Mouse (Mus musculus) heart, embryonic 12.5 days (tissue): Measurements from ENCODE around the gene Ctsf. TPM values are rescaled to one million over a fixed set of nuclear protein-coding genes. Genes with fewer than 3 reads are reported as not detected.
"Not testable (repeated sequence)": the region's sequence is repeated elsewhere in the genome, so short reads cannot be mapped to it uniquely, and the experiment has no call there.

Source experiments
- ATAC-seq: fragments of 200-750 bp; cut with Nextera tagmentation; 2 replicates; pipeline ENCODE4 v1.8.0; 2017; ENCODE audit warnings: moderate TSS enrichment, moderate library complexity; ENCODE audit not compliant: insufficient number of reproducible peaks, low FRiP score
- H3K27ac ChIP-seq: fragments of 300-500 bp; sonication (generic); 2 replicates; pipeline ENCODE4 v1.5.1; 2016; ENCODE audit warnings: mild to moderate bottlenecking, moderate library complexity; ENCODE audit not compliant: poor library complexity, severe bottlenecking
- H3K27me3 ChIP-seq: fragments of 300-500 bp; sonication (generic); replicated peaks from 2 replicates; pipeline ENCODE4 v1.6.1; 2016; ENCODE audit warnings: mild to moderate bottlenecking, moderate library complexity
- H3K36me3 ChIP-seq: fragments of 300-500 bp; sonication (generic); 2 replicates; pipeline ENCODE4 v1.6.1; 2016; ENCODE audit warnings: mild to moderate bottlenecking, moderate library complexity
- H3K4me1 ChIP-seq: fragments of 300-500 bp; sonication (generic); replicated peaks from 2 replicates; pipeline ENCODE4 v1.6.1; 2016; ENCODE audit warnings: mild to moderate bottlenecking
- H3K4me2 ChIP-seq: fragments of 300-500 bp; sonication (generic); 2 replicates; pipeline ENCODE4 v1.6.1; 2016; ENCODE audit warnings: mild to moderate bottlenecking, moderate library complexity
- H3K4me3 ChIP-seq: fragments of 300-500 bp; sonication (generic); 2 replicates; pipeline ENCODE4 v1.5.1; 2016; ENCODE audit warnings: mild to moderate bottlenecking
- H3K9ac ChIP-seq: fragments of 300-500 bp; sonication (generic); 2 replicates; pipeline ENCODE4 v1.6.1; 2016; ENCODE audit warnings: mild to moderate bottlenecking, moderate library complexity
- H3K9me3 ChIP-seq: fragments of 300-500 bp; sonication (generic); replicated peaks from 2 replicates; pipeline ENCODE4 v1.6.1; 2016; ENCODE audit warnings: mild to moderate bottlenecking, moderate library complexity
- WGBS: fragments of 180-500 bp; shearing (Covaris S2); methylation state at CpG from one replicate; pipeline ENCODE4 v1.1.7; 2016; 5-methylcytosine and 5-hydroxymethylcytosine counted together
- polyA plus RNA-seq: library from polyadenylated mRNA; unstranded; fragments of >200 nt; fragmentation: Nextera tagmentation; extraction: Ambion mirVana; gene quantifications from 2 replicates; pipeline ENCODE4 v1.2.1, GENCODE M21; 2016

The Ctsf gene
- polyA plus RNA-seq: 36.2 and 41.1 TPM in 2 replicates

DNA sequence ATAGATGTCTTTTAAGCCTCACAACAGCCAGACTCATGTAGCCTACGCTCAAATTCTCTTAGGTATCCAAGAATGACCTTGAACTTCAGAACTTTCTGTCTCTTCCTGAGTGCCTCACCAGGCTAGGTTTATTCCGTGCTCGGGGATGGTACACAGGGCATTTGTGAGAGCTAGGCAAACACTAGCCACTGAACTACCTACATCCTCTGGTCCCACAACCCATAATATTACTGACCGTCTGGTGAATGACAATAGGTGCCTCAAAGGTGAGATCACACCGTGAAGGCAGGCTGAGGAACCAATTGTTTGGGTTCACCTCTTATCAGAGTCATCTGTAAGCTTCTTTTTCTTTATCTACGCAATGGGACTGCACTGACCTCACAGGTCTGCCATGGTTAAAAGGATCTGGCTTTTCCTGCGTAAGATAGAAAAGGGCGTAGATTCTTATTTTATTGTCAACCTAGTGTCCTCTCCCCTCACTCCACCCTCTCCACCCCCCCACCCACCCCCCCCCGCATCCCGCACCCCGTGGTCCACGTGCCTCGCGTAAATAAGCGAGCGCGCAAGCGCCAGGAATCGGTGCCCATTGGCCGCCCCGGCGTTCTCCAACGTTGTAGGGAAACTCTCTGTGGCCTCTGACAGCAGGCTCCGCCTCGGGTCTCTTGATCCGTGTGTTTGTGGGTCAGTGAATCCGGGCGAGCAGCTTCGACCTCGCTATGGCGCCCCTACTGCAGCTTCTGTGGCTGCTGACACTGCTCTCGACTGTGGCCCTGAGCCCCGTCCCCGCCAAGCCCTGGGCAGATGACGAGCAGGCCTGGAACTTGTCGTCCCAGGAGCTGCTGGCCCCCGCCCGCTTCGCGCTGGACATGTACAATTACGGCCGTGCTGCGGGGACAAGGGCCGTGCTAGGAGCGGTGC, at the start of gene Ctsf:
Gene Ctsf, plus strand, starts transcription at position 579 of the 918 bp plus-strand sequence.
- Histone ChIP-seq H3K27me3 (peaks cover 27% of the 10 kb centered on the region), H3K4me2 (peak within 1 kb of the TSS; percentile 96), H3K9ac (peak within 1 kb of the TSS; percentile 73), H3K4me1 (peaks cover 9% of the 10 kb centered on the region; the same call in 1 of the 2 replicates), H3K4me3 (peak within 1 kb of the TSS; percentile 59), H3K36me3 (0 out of 2 replicates have a peak, but pooled peaks cover 7% of the 10 kb centered on the region), H3K27ac (peak within 1 kb of the TSS; percentile 48; the same call in 1 of the 2 replicates), H3K9me3 (no peaks in the 10 kb centered on the region)
- WGBS: 4% methylated on average over 45 of the region's 45 CpGs
- ATAC-seq: peak; percentile 77

DNA sequence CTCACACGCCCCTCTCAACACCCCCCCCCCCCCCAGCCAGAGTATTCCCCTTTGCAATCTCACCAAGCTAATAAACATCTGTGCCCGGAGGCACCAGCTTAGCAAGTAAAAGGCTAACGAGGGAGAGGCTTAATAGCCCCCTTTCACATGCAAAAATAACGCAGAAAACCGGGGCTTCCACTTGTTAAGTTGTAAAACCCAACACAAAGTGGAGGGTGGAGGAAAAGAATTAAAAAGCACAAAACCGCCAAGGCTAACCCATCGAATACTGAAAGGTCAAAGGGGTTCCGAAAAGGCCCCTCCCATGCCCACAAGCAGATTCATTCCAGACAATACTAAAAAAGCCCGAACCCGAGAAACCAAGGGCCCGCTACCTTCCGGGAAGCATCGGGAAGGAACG, 44.6 kb upstream of the Ctsf start:
- peak overlapping the region; percentile 83 for H3K4me2 ChIP-seq
- 0% methylated on average over 14 of the region's 14 CpGs for WGBS
- peak overlapping the region; percentile 89 for H3K9ac ChIP-seq
- H3K36me3 ChIP-seq: peaks cover 5% of the 10 kb centered on the region; the same call in 1 of the 2 replicates
- H3K27ac ChIP-seq: peak overlapping the region; percentile 91; the same call in 1 of the 2 replicates
- peak overlapping the region; percentile 81 for H3K4me3 ChIP-seq
- peaks cover 22% of the 10 kb centered on the region for H3K4me1 ChIP-seq
- H3K9me3 ChIP-seq: no peaks in the 10 kb centered on the region
- no peak for ATAC-seq
- H3K27me3 ChIP-seq: no peaks in the 10 kb centered on the region

DNA sequence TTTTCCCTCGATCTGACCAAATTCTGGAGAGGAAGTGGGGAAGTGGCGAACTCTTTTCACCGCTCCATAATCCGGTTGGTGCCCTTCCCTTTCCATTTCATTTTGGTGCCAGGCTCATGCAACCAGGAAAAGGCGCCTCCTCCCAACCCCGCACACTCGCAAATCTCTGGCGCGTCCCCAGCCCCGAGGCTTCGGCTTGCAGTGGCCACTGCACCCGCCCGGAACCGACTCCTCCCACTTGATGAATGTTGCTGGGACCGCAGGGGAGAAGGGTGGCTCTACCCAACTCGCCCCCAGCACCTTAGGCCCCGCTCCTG, 44.2 kb upstream of the Ctsf start:
- Histone ChIP-seq H3K27ac (peak overlapping the region; percentile 91), H3K4me2 (peak overlapping the region; percentile 83), H3K36me3 (peaks cover 5% of the 10 kb centered on the region; the same call in 1 of the 2 replicates), H3K9me3 (no peaks in the 10 kb centered on the region), H3K4me3 (peak overlapping the region; percentile 81), H3K9ac (peak overlapping the region; percentile 89), H3K27me3 (no peaks in the 10 kb centered on the region), H3K4me1 (peaks cover 22% of the 10 kb centered on the region)
- no peak for ATAC-seq
- 0% methylated on average over 17 of the region's 17 CpGs for WGBS

DNA sequence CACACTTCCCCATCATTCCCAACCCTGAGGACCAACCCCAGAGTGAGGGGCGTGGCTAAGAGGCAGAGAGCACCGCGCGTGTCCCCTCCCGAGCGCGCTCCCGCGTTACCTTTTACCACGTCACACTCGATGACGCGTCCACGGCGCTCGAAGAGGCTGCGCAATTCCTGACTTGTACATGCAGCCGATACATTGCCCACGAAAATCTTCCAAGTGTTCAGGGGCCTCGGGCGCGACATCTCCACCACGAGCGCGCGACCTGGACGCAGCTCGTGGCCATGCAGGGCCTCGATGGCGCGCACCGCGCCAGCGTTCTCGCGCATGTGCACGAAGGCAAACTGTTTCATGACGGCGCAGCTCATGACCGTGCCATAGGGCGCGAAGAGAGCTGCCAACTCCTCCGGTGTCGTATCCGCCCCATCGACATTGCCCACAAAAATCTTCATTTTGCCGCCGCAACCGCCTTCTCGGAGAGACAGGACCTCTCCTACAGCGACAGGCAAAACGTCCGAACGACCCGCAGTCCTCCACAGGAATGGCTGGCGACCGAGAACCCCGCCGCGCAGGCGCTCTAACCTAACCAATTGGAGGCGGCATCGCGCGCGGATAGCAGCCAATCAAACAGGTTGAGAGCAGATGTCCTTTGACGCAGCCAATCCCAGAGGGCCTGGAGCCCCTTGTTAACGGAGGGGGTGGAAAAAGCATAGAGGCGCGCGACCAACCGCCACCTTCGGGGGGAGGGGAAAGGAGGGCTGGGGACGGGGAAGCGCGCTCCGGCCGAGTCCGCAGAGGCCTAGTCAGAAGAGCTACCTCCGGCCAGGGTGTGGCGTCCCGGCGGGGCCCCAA, 43.6 kb upstream of the Ctsf start, which contains the start of the genes Gm21992 and Rbm14:
Gene Gm21992, minus strand, starts transcription at position 550 of the 846 bp plus-strand sequence.
Gene Rbm14, minus strand, starts transcription at position 572 of the 846 bp plus-strand sequence.
- Histone ChIP-seq H3K27ac (peak within 1 kb of the TSS; percentile 93), H3K36me3 (peaks cover 4% of the 10 kb centered on the region; the same call in 1 of the 2 replicates), H3K4me1 (peaks cover 22% of the 10 kb centered on the region), H3K4me3 (peak within 1 kb of the TSS; percentile 81), H3K27me3 (no peaks in the 10 kb centered on the region), H3K9ac (peak within 1 kb of the TSS; percentile 92), H3K4me2 (peak within 1 kb of the TSS; percentile 83), H3K9me3 (no peaks in the 10 kb centered on the region)
- ATAC-seq: peak; percentile 99
- WGBS: under 1% methylated on average over 83 of the region's 83 CpGs

DNA sequence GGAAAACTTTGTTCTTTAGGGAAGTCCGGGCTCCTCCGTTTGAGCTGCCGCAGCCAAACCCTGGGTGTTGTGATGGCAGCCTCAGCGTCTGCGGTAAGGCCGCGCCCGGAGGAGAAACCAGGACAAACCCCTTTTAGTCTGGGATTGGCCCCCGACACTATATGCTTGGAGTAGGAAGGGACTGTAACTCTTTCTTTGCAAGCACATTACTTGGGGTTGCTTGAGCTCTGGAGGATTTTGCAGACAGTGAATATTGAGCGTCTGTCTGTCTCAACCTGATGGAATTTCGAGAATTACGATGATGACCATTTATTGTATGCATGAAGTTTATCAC, 43.1 kb upstream of the Ctsf start:
- 5% methylated on average over 12 of the region's 12 CpGs for WGBS
- Histone ChIP-seq H3K27ac (peak overlapping the region; percentile 93), H3K9ac (peak overlapping the region; percentile 92), H3K4me1 (peaks cover 22% of the 10 kb centered on the region), H3K36me3 (no peaks in the 10 kb centered on the region), H3K9me3 (no peaks in the 10 kb centered on the region), H3K4me2 (peak overlapping the region; percentile 83), H3K27me3 (no peaks in the 10 kb centered on the region), H3K4me3 (peak overlapping the region; percentile 81)
- ATAC-seq: peak; percentile 7; the same call in 1 of the 2 replicates

DNA sequence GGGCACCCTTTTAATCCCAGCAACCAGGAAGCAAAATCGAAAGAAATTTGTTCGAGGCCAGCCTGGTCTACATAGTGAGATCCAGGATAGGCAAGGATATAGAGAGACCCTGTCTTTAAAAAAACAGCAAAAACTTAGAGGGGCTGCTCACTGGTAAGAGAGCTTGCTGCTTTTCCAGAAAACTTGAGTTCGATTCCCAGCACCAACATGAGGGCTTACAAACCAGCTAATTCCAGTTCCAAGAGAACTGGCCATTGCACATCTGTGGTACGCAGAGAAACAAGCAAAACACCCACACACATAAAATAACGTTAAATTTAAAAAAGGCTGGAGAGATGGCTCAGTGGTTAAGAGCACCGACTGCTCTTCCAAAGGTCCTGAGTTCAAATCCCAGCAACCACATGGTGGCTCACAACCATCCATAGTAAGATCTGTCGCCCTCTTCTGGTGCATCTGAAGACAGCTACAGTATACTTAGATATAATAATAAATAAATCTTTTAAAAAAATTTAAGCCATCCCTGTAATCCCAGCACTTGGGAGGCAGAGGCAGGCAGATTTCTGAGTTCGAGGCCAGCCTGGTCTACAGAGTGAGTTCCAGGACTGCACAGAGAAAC, 42.5 kb upstream of the Ctsf start:
- peak overlapping the region; percentile 92 for H3K9ac ChIP-seq

DNA sequence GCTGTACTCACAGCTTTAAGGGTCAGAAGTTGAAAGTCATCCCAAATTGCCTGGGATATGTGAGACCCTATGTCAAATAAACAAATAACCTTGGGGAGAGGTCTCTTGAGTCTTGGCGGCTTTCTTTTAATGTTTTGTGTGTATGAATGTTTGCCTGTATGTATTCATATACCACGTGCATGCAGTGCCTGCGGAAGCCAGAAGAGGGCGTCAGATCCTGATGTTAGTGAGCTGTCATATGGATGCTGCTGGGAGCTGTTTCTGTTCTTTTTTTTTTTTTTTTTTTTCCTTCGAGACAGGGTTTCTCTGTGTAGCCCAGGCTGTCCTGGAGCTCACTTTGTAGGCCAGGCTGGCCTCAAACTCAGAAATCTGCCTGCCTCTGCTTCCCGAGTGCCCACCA, 41.9 kb upstream of the Ctsf start:
- no peaks in the 10 kb centered on the region for H3K9me3 ChIP-seq
- H3K36me3 ChIP-seq: no peaks in the 10 kb centered on the region
- H3K27me3 ChIP-seq: no peaks in the 10 kb centered on the region
- no peak overlapping the region for H3K9ac ChIP-seq
- ATAC-seq: no peak
- 83% methylated on average over 6 of the region's 6 CpGs for WGBS
- H3K4me2 ChIP-seq: no peak overlapping the region
- no peak overlapping the region for H3K4me3 ChIP-seq
- H3K4me1 ChIP-seq: peaks cover 16% of the 10 kb centered on the region
- H3K27ac ChIP-seq: no peak overlapping the region

More for the DNA sequence above, 42.5 kb upstream of the Ctsf start:
- WGBS: 73% methylated on average over 8 of the region's 8 CpGs
- not testable (repeated sequence) for H3K9me3 ChIP-seq, H3K27me3 ChIP-seq, ATAC-seq, H3K36me3 ChIP-seq
- peak overlapping the region; percentile 81 for H3K4me3 ChIP-seq
- peak overlapping the region; percentile 83 for H3K4me2 ChIP-seq
- peak overlapping the region; percentile 93 for H3K27ac ChIP-seq
- H3K4me1 ChIP-seq: peaks cover 22% of the 10 kb centered on the region

DNA sequence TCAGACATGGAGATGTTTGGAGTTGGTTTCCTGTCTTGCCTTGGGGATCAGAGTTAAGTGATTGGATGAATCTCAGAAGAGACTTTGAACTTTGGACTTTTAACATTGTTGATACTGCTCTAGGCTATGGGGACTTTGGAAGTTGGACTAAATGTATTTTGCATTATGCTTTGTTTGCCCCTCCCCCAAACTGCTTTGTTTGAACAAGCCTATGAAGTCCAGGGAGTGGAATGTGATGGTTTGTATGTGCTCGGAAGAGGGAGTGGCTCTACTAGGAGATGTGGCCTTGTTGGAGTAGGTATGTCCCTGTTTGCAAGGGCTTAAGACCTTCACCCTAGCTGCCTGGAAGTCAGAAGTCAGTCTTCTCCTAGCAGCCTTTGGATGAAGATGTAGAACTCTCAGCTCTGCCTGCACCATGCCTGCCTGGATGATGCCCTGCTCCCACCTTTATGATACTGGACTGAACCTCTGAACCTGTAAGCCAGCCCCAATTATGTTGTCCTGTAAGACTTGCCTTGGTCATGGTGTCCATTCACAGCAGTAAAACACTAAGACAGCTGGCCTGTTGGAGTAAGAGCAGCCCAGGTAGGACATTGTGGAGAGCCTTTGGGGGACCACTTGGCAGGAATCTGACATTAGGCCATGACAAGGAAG, 37.6 kb upstream of the Ctsf start:
- no peaks in the 10 kb centered on the region for H3K4me1 ChIP-seq
- no peak overlapping the region for H3K4me3 ChIP-seq
- no peaks in the 10 kb centered on the region for H3K9me3 ChIP-seq
- H3K36me3 ChIP-seq: no peaks in the 10 kb centered on the region
- no peak overlapping the region for H3K4me2 ChIP-seq
- 72% methylated on average over 1 of the region's 1 CpGs for WGBS
- H3K9ac ChIP-seq: no peak overlapping the region
- no peak for ATAC-seq
- 0 out of 2 replicates have a peak, but pooled peaks cover 2% of the 10 kb centered on the region for H3K27me3 ChIP-seq
- no peak overlapping the region for H3K27ac ChIP-seq

DNA sequence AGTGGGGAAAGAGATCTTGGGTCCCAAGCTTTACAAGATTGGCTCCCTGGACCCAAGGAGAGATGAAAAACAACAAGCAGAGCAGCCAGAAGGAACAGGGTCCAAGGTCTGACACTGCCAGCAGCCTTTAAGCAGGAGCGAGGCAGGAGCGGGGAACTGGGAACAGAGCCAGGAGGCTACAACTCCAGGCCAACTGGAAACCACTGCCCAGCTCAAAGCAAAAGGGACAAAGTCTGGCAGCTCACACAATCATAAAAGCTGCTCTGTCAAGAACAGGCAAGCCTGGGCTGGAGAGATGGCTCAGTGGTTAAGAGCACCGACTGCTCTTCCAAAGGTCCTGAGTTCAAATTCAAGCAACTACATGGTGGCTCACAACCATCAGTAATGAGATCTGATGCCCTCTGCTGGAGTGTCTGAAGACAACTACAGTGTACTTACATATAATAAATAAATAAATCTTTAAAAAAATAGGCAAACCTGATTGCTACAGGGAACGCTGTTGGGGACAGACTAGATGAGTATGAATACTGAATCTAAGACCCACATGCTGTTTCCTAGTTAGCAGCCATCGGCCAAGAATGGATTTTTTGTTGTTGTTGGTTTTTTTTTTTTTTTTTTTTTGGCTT, 34.1 kb upstream of the Ctsf start:
- Histone ChIP-seq H3K9me3 (no peaks in the 10 kb centered on the region), H3K4me2 (no peak overlapping the region), H3K27me3 (0 out of 2 replicates have a peak, but pooled peaks cover 2% of the 10 kb centered on the region), H3K36me3 (peaks cover 19% of the 10 kb centered on the region), H3K4me3 (no peak overlapping the region), H3K4me1 (no peaks in the 10 kb centered on the region), H3K9ac (no peak overlapping the region), H3K27ac (no peak overlapping the region)
- ATAC-seq: no peak
- WGBS: 62% methylated on average over 5 of the region's 5 CpGs
